Comparison of ENCODE assay signal across 8 mouse cellular contexts in the genomic region with DNA sequence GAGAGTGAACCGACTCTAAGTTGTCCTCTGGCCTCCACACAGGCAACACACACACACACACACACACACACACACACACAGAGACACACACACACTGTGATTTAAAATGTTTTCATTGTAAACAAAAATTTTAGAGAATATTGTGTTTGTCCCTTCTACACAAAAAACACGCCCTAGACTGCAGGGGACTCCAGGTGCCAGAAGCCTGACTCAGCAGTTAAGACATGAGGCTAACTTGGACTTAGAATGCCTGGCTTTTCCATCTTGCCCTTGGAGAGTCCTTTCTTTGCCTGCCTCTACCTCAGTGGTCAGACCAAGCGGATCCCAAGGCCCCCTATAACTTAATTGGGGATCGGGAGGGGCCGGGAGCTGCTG. TPM values are rescaled to one million over a fixed set of nuclear protein-coding genes. Genes with fewer than 3 reads are reported as not detected.
A peak's percentile ranks its signal among the peaks of the same experiment; 100 is the strongest.
DNase-seq lines count a peak whose midpoint lies in the region; ATAC-seq and TF ChIP-seq lines count a peak whose summit lies in the region.

No protein-coding gene starts in this region.

- H3K4me3 ChIP-seq in heart, adult 2 months = peak overlapping the region; percentile 63
- H3K4me3 ChIP-seq in C2C12 (ENCODE audit: insufficient read depth, poor library complexity, severe bottlenecking) = peak overlapping the region; percentile 56
- peak overlapping the region; percentile 56 for H3K4me3 ChIP-seq in embryonic facial prominence, embryonic 12.5 days
- peak overlapping the region; percentile 55 for H3K4me3 ChIP-seq in intestine, embryonic 14.5 days (ENCODE audit: low read depth, low read length)
- H3K4me3 ChIP-seq in midbrain, embryonic 16.5 days (ENCODE audit: low read depth, low read length) = peak overlapping the region; percentile 92

- peaks cover 3% of the 10 kb centered on the region; the same call in 1 of the 2 replicates for H3K27me3 ChIP-seq in heart, adult 2 months (ENCODE audit: control insufficient read depth, insufficient read depth, low read length)
- no peaks in the 10 kb centered on the region for H3K27me3 ChIP-seq in C2C12 (ENCODE audit: control insufficient read depth, insufficient read depth, insufficient read length)
- peaks cover 7% of the 10 kb centered on the region for H3K27me3 ChIP-seq in embryonic facial prominence, embryonic 12.5 days
- H3K27me3 ChIP-seq in intestine, embryonic 14.5 days (replicated peaks; ENCODE audit: control insufficient read depth, insufficient read depth, low read length) = peaks cover 12% of the 10 kb centered on the region
- no peaks in the 10 kb centered on the region; the same call in 1 of the 2 replicates for H3K27me3 ChIP-seq in midbrain, embryonic 16.5 days (ENCODE audit: control insufficient read depth, insufficient read depth, low read depth, low read length)

- no peaks in the 10 kb centered on the region for H3K36me3 ChIP-seq in heart, adult 2 months (ENCODE audit: control insufficient read depth, insufficient read depth, low read length)
- no peaks in the 10 kb centered on the region for H3K36me3 ChIP-seq in C2C12 (ENCODE audit: control insufficient read depth, insufficient read depth)
- H3K36me3 ChIP-seq in embryonic facial prominence, embryonic 12.5 days = no peaks in the 10 kb centered on the region
- H3K36me3 ChIP-seq in intestine, embryonic 14.5 days (ENCODE audit: control insufficient read depth, insufficient read depth, low read length) = no peaks in the 10 kb centered on the region
- H3K36me3 ChIP-seq in midbrain, embryonic 16.5 days (ENCODE audit: control insufficient read depth, insufficient read depth, low read length) = no peaks in the 10 kb centered on the region

- no peak for TF ChIP-seq POLR2A in heart, adult 2 months (IDR thresholded peaks at IDR 0.05; ENCODE audit: insufficient read depth, low read depth, low read length)

- peak overlapping the region; percentile 80 for H3K4me2 ChIP-seq in embryonic facial prominence, embryonic 12.5 days (replicated peaks)
- peak overlapping the region; percentile 95 for H3K4me2 ChIP-seq in intestine, embryonic 14.5 days (ENCODE audit: low read length)
- peak overlapping the region; percentile 85 for H3K4me2 ChIP-seq in midbrain, embryonic 16.5 days (ENCODE audit: low read length)

- H3K9me3 ChIP-seq in embryonic facial prominence, embryonic 12.5 days = no peaks in the 10 kb centered on the region
- H3K9me3 ChIP-seq in intestine, embryonic 14.5 days (ENCODE audit: control insufficient read depth, low read length) = no peaks in the 10 kb centered on the region
- H3K9me3 ChIP-seq in midbrain, embryonic 16.5 days (replicated peaks; ENCODE audit: control insufficient read depth, low read length, poor library complexity, severe bottlenecking) = no peaks in the 10 kb centered on the region

- H3K9ac ChIP-seq in heart, adult 2 months (ENCODE audit: low read depth, low read length) = peak overlapping the region; percentile 82
- peak overlapping the region; percentile 69 for H3K9ac ChIP-seq in embryonic facial prominence, embryonic 12.5 days
- peak overlapping the region; percentile 77 for H3K9ac ChIP-seq in intestine, embryonic 14.5 days (ENCODE audit: low read length)
- H3K9ac ChIP-seq in midbrain, embryonic 16.5 days (ENCODE audit: low read depth, low read length) = peak overlapping the region; percentile 98

- H3K27ac ChIP-seq in heart, adult 2 months = peak overlapping the region; percentile 18
- H3K27ac ChIP-seq in embryonic facial prominence, embryonic 12.5 days = no peak overlapping the region
- no peak overlapping the region for H3K27ac ChIP-seq in intestine, embryonic 14.5 days (ENCODE audit: low read depth)
- peak overlapping the region; percentile 94 for H3K27ac ChIP-seq in midbrain, embryonic 16.5 days (ENCODE audit: low read length)

- 0 out of 2 replicates have a peak, but pooled peaks have one; percentile 15 for ATAC-seq in embryonic facial prominence, embryonic 12.5 days (ENCODE audit: insufficient number of reproducible peaks, insufficient read depth, low FRiP score, low TSS enrichment)
- peak; percentile 33; the same call in 1 of the 2 replicates for ATAC-seq in intestine, embryonic 14.5 days (replicated peaks; ENCODE audit: low FRiP score, low TSS enrichment, low read depth)
- peak; percentile 63 for ATAC-seq in midbrain, embryonic 16.5 days

- DNase-seq in heart, adult 2 months = no peak
- DNase-seq in heart, adult 11 months = no peak
- DNase-seq in intestine, embryonic 14.5 days (ENCODE audit: low spot score) = no peak
- DNase-seq in left cerebral cortex, postnatal 36 days (ENCODE audit: low spot score in 2 of 2) = no peak
- DNase-seq in cerebellum, postnatal 14 days = no peak

- intact Hi-C loops in heart, adult 2 months (cut with DNase I) = no loop called here
- intact Hi-C loops in left cerebral cortex, postnatal 36 days (cut with DNase I) = no loop called here

- 10% methylated on average over 5 of the region's 5 CpGs for WGBS in heart, adult 2 months
- WGBS in embryonic facial prominence, embryonic 12.5 days = 8% methylated on average over 5 of the region's 5 CpGs
- WGBS in intestine, embryonic 14.5 days = 8% methylated on average over 5 of the region's 5 CpGs
- WGBS in midbrain, embryonic 16.5 days = 2% methylated on average over 5 of the region's 5 CpGs

- H3K4me1 ChIP-seq in heart, adult 2 months (ENCODE audit: control insufficient read depth, insufficient read depth, low read length) = peaks cover 4% of the 10 kb centered on the region; the same call in 1 of the 2 replicates
- peaks cover 4% of the 10 kb centered on the region; the same call in 1 of the 2 replicates for H3K4me1 ChIP-seq in embryonic facial prominence, embryonic 12.5 days
- H3K4me1 ChIP-seq in intestine, embryonic 14.5 days (replicated peaks; ENCODE audit: control insufficient read depth, insufficient read depth, low read length) = no peaks in the 10 kb centered on the region
- H3K4me1 ChIP-seq in midbrain, embryonic 16.5 days (ENCODE audit: control insufficient read depth, insufficient read depth, low read length) = peaks cover 23% of the 10 kb centered on the region

- no peak for TF ChIP-seq EP300 in heart, adult 2 months (IDR thresholded peaks at IDR 0.05; ENCODE audit: insufficient read depth, low read depth, low read length)

- H3ac ChIP-seq in C2C12 (ENCODE audit: control insufficient read depth, insufficient read length, low read depth) = peak overlapping the region; percentile 97

- H3K79me2 ChIP-seq in heart, adult 2 months (replicated peaks; ENCODE audit: control insufficient read depth, insufficient read depth, low read length) = no peaks in the 10 kb centered on the region
- H3K79me2 ChIP-seq in C2C12 (ENCODE audit: control insufficient read depth, insufficient read depth) = peaks cover 42% of the 10 kb centered on the region

- peaks cover 19% of the 10 kb centered on the region for H3K79me3 ChIP-seq in C2C12 (ENCODE audit: low read depth)

- TF ChIP-seq CTCF in heart, adult 2 months (IDR thresholded peaks at IDR 0.05) = no peak
- TF ChIP-seq CTCF in C2C12 (IDR thresholded peaks at IDR 0.05; ENCODE audit: control insufficient read depth, insufficient read depth, insufficient read length) = no peak

TF ChIP-seq in C2C12, 6 proteins besides CTCF, POLR2A, EP300 and RAD21:
- TF ChIP-seq MYOG (IDR thresholded peaks at IDR 0.05; ENCODE audit: control insufficient read depth, extremely low read depth, insufficient read length) (no peak), MAX (IDR thresholded peaks at IDR 0.05) (no peak), FOSL1 (IDR thresholded peaks at IDR 0.05; ENCODE audit: insufficient read depth, low read length, poor library complexity, severe bottlenecking) (no peak), MYOD1 (IDR thresholded peaks at IDR 0.05; ENCODE audit: control insufficient read depth, insufficient read length, low read depth) (no peak), CEBPB (IDR thresholded peaks at IDR 0.05; ENCODE audit: low read depth) (no peak), USF1 (IDR thresholded peaks at IDR 0.05; ENCODE audit: low read depth) (no peak)

RNA-seq across cellular contexts. Expression of a gene that starts 0.9 kb away (rescaled TPM):
- total RNA-seq in heart, adult 2 months (2021) = 10 to 100 TPM; 14.1 to 20.4 TPM
- polyA plus RNA-seq in heart, adult 2 months (2012; rRNA removed) = 23.3 and 29.9 TPM in 2 replicates
- 30.6 TPM for polyA plus RNA-seq in C2C12 (2012; fragmentation: generic; extraction: Trizol)
- polyA plus RNA-seq in embryonic facial prominence, embryonic 12.5 days (2016; fragmentation: Nextera tagmentation; extraction: Ambion mirVana) = 20.2 TPM in 2 replicates
- 13.8 and 14.8 TPM in 2 replicates for polyA plus RNA-seq in intestine, embryonic 14.5 days (2014; fragmentation: Nextera tagmentation; extraction: Ambion mirVana)
- polyA plus RNA-seq in midbrain, embryonic 16.5 days (2015; fragmentation: Nextera tagmentation; extraction: Ambion mirVana) = 18.6 and 25.3 TPM in 2 replicates
- total RNA-seq in left cerebral cortex, postnatal 36 days (2021) = 100 to 1,000 TPM in 1 of 2 experiments, 10 to 100 TPM in 1; 90.9 to 106 TPM

RNA-seq across cellular contexts. Expression of a gene that starts 4.1 kb away (rescaled TPM):
- total RNA-seq in heart, adult 2 months (2021) = under 1 TPM; 0.31 to 0.32 TPM
- 1.1 and 1.3 TPM in 2 replicates for polyA plus RNA-seq in heart, adult 2 months (2012; rRNA removed)
- polyA plus RNA-seq in C2C12 (2012; fragmentation: generic; extraction: Trizol) = 0.70 TPM
- 3.0 and 3.5 TPM in 2 replicates for polyA plus RNA-seq in embryonic facial prominence, embryonic 12.5 days (2016; fragmentation: Nextera tagmentation; extraction: Ambion mirVana)
- polyA plus RNA-seq in intestine, embryonic 14.5 days (2014; fragmentation: Nextera tagmentation; extraction: Ambion mirVana) = 0.39 and 0.58 TPM in 2 replicates
- polyA plus RNA-seq in midbrain, embryonic 16.5 days (2015; fragmentation: Nextera tagmentation; extraction: Ambion mirVana) = 3.9 and 4.4 TPM in 2 replicates
- 1 to 10 TPM; 2.2 to 2.4 TPM for total RNA-seq in left cerebral cortex, postnatal 36 days (2021)

Comparison
In these comparisons a context has a peak if more than half of its experiments do, and no peak if none do; other contexts are left out.
1. H3K27ac ChIP-seq: peak in heart, adult 2 months (single experiment) and midbrain, embryonic 16.5 days (single experiment); none in embryonic facial prominence, embryonic 12.5 days (single experiment) and intestine, embryonic 14.5 days (single experiment).
2. Peak in every context shown above with its lines, with median percentiles within 50 percentile points of each other: H3K4me3 ChIP-seq, H3K9ac ChIP-seq, ATAC-seq and H3K4me2 ChIP-seq.